Mouse (Mus musculus) heart, postnatal 4 days (tissue): Measurements from ENCODE around the gene Abce1. TPM values are rescaled to one million over a fixed set of nuclear protein-coding genes. Genes with fewer than 3 reads are reported as not detected.
A peak's percentile ranks its signal among the peaks of the same experiment; 100 is the strongest.
"Not testable (repeated sequence)": the region's sequence is repeated elsewhere in the genome, so short reads cannot be mapped to it uniquely, and the experiment has no call there.

Experiments
- DNase-seq: peaks from one replicate; pipeline ENCODE4 v3.0.0; 2021
- total RNA-seq, 2 experiments: library from RNA; stranded (reverse); gene quantifications; 2 replicates each; pipeline ENCODE4 v1.2.3; 2021

The Abce1 gene
- total RNA-seq: 10 to 100 TPM; 64.2 to 68.2 TPM

GRCm38 (mm10) chr8:79711064-79711961, at the start of gene Abce1, which contains the start of gene Anapc10:
TSS of gene Abce1 (minus strand) at chr8:79711740.
TSS of gene Anapc10 (plus strand) at chr8:79711820.
- peak; percentile 99 for DNase-seq

GRCm38 (mm10) chr8:79750305-79750704, 38.8 kb upstream of the Abce1 start:
- DNase-seq: peak; percentile 12

- no peak for DNase-seq
Observed at GRCm38 (mm10) chr8:79748591-79748990, 37.1 kb upstream of the Abce1 start.

- DNase-seq: no peak
Observed at GRCm38 (mm10) chr8:79748171-79748570, 36.6 kb upstream of the Abce1 start.

GRCm38 (mm10) chr8:79734304-79734703, 22.8 kb upstream of the Abce1 start:
- peak; percentile 17 for DNase-seq

- no peak for DNase-seq
Observed at GRCm38 (mm10) chr8:79727900-79728299, 16.4 kb upstream of the Abce1 start.

- DNase-seq: no peak
Observed at GRCm38 (mm10) chr8:79724589-79724988, 13.0 kb upstream of the Abce1 start.

- DNase-seq: no peak
Observed at GRCm38 (mm10) chr8:79723308-79723707, 11.8 kb upstream of the Abce1 start.

GRCm38 (mm10) chr8:79721537-79721936, 10.0 kb upstream of the Abce1 start:
- no peak for DNase-seq

- no peak for DNase-seq
Observed at GRCm38 (mm10) chr8:79712676-79713075, 1.1 kb upstream of the Abce1 start.

- no peak for DNase-seq
Observed at GRCm38 (mm10) chr8:79706687-79707086, 4.9 kb downstream of the Abce1 start.

GRCm38 (mm10) chr8:79692531-79692930, 19.0 kb downstream of the Abce1 start:
- no peak for DNase-seq

- not testable (repeated sequence) for DNase-seq
Observed at GRCm38 (mm10) chr8:79685927-79686326, 25.6 kb downstream of the Abce1 start.

GRCm38 (mm10) chr8:79680965-79681364, 30.6 kb downstream of the Abce1 start:
- no peak for DNase-seq

GRCm38 (mm10) chr8:79680555-79680954, 31.0 kb downstream of the Abce1 start:
- peak; percentile 23 for DNase-seq

GRCm38 (mm10) chr8:79680083-79680482, 31.5 kb downstream of the Abce1 start:
- DNase-seq: not testable (repeated sequence)

- no peak for DNase-seq
Observed at GRCm38 (mm10) chr8:79679005-79679404, 32.5 kb downstream of the Abce1 start.

GRCm38 (mm10) chr8:79676461-79676860, 35.1 kb downstream of the Abce1 start:
- no peak for DNase-seq

GRCm38 (mm10) chr8:79658715-79659114, 52.8 kb downstream of the Abce1 start:
- DNase-seq: not testable (repeated sequence)

- no peak for DNase-seq
Observed at GRCm38 (mm10) chr8:79653736-79654135, 57.8 kb downstream of the Abce1 start.

- DNase-seq: peak; percentile 24
Observed at GRCm38 (mm10) chr8:79650158-79650814, 61.3 kb downstream of the Abce1 start.

GRCm38 (mm10) chr8:79649569-79649968, 62.0 kb downstream of the Abce1 start:
- DNase-seq: no peak

GRCm38 (mm10) chr8:79641119-79641518, 70.4 kb downstream of the Abce1 start:
- DNase-seq: no peak
